Mouse (Mus musculus): ENCODE measurements at regions not wholly inside any gene's neighbourhood (a gene's known extent, or its start where the extent isn't known, plus 50 kb on each side); places are given as distances from the start of the nearest gene placed in this dataset.

DNA sequence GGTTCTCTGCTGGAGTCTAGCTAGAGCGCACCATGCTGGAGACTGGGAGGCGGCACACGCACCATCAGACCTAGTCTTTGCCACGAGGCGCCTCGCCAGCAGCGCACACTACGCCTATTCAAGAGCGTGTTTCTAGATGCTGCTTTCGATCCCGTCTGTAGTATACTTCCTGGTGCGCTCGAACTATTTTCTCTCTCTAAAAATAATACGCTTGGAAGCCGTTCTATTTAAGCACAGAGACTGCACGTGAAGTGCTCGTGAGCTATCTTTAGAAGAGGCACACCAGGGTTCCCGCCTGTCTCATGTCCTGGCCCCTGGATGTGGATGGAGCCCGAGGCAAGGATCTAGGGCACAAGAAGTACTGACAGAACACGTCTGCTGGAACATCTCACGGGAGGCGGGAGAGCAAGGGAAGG is 87.4 kb upstream of the Pcbd1 start:
- H3K4me3 ChIP-seq (replicated peaks; ENCODE audit: extremely low read depth, low read depth, low read length) = no peak overlapping the region
- TF ChIP-seq CTCF (IDR thresholded peaks at IDR 0.05; ENCODE audit: insufficient read depth, low read length) (no peak), POLR2A (IDR thresholded peaks at IDR 0.05; ENCODE audit: borderline replicate concordance, extremely low read depth, low read depth, low read length) (no peak)
- DNase-seq = no peak
- WGBS = 87% methylated on average over 22 of the region's 22 CpGs
- H3K4me1 ChIP-seq (ENCODE audit: control insufficient read depth, insufficient read depth, low read length) = no peaks in the 10 kb centered on the region

DNA sequence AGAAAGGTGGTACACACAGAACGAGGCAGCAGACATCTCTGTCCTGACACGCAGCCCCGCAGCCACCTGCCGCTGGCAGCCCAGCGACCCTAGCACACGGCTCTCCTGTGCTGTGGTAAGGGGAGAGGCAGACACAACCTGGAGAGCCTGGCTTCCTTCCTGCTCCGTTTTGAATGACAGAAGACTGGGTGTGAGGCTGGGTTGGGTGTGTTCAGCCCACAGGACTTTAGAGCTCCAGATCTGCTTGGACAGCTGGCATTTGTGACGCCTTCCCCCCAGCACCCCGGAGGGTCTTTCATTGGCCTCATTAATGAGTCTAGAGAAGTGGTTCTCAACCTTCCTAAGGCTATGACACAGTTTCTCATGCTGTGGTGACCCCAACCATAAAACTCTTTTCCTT is 91.7 kb upstream of the Pcbd1 start:
- Histone ChIP-seq H3K4me3 (replicated peaks; ENCODE audit: extremely low read depth, low read depth, low read length) (no peak overlapping the region), H3K4me1 (ENCODE audit: control insufficient read depth, insufficient read depth, low read length) (no peaks in the 10 kb centered on the region)
- TF ChIP-seq CTCF (IDR thresholded peaks at IDR 0.05; ENCODE audit: insufficient read depth, low read length) = no peak
- TF ChIP-seq POLR2A (IDR thresholded peaks at IDR 0.05; ENCODE audit: borderline replicate concordance, extremely low read depth, low read depth, low read length) = no peak
- WGBS = 60% methylated on average over 9 of the region's 9 CpGs
- DNase-seq = no peak

DNA sequence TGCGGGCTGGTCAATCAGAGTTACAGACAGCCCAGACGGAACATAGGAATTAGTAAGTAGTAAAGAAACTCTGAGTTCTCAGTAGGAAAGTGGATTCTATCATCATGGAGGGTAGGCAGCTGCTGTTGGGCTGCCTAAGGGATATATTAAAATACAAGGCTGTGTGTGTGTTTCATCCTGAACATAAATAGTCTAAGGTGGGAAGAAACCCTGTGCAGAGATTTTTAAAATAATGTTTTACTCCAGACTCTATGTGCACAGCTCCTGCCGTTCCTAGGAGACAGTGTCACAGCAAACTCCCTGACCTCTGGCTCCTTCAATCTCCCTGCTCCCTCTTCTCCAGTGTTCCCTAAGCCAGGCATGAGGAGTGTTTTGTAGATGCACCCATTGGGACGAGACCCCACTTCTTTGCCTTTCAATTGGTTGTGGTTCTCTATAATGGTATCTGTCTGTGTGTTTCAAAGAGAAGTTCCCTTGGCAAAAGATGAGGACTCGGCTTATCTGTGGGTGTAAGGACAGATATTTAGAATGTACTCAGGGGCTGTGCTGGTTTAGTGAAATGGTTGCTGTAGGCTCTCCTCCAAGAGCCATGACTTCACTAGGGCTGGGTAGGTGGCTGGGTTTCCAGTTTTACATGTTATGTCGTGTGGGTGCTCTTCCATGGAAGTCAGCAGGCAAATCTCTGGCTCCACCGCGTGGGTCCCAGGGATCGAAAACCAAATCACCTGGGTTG is 93.1 kb upstream of the Pcbd1 start:
- DNase-seq = no peak
- Histone ChIP-seq H3K4me3 (replicated peaks; ENCODE audit: extremely low read depth, low read depth, low read length) (no peak overlapping the region), H3K4me1 (ENCODE audit: control insufficient read depth, insufficient read depth, low read length) (no peaks in the 10 kb centered on the region)
- WGBS = 83% methylated on average over 9 of the region's 9 CpGs
- TF ChIP-seq CTCF (IDR thresholded peaks at IDR 0.05; ENCODE audit: insufficient read depth, low read length) = no peak
- TF ChIP-seq POLR2A (IDR thresholded peaks at IDR 0.05; ENCODE audit: borderline replicate concordance, extremely low read depth, low read depth, low read length) = no peak

DNA sequence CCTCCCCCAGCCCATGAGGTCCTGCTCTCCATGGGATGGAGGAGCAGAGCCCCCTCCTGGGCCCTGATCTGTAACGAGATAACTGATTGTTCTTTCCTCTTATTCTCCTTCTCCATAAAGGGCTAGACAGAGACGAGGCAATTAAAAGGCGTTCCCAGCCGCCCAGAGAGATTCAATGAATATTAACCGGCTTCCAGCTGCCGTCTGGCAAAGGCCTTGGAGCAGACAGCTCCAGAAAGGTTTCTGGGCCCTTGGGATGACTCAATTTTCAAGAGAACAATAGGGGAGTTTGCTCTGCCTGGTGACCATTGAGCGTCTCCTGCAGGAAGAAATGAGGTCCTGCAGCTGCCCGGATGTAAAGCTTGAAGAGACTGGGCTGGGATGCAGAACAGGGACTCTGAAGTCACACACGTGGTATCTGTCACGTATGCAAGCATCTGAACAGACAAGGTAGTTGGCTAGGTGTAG is 104.0 kb upstream of the Pcbd1 start:
- WGBS = 9% methylated on average over 10 of the region's 10 CpGs
- no peaks in the 10 kb centered on the region for H3K4me1 ChIP-seq (ENCODE audit: control insufficient read depth, insufficient read depth, low read length)
- peak; percentile 4 for DNase-seq

GRCm38 (mm10) chr10:60981770-60982169 is 107.4 kb upstream of the Pcbd1 start:
- H3K4me3 ChIP-seq (replicated peaks; ENCODE audit: extremely low read depth, low read depth, low read length) = no peak overlapping the region
- H3K4me1 ChIP-seq (ENCODE audit: control insufficient read depth, insufficient read depth, low read length) = no peaks in the 10 kb centered on the region
- TF ChIP-seq CTCF (IDR thresholded peaks at IDR 0.05; ENCODE audit: insufficient read depth, low read length) (no peak), POLR2A (IDR thresholded peaks at IDR 0.05; ENCODE audit: borderline replicate concordance, extremely low read depth, low read depth, low read length) (no peak)
- no peak for DNase-seq
- WGBS = 39% methylated on average over 6 of the region's 6 CpGs

More for the DNA sequence above, 104.0 kb upstream of the Pcbd1 start:
- no peak overlapping the region for H3K4me3 ChIP-seq (replicated peaks; ENCODE audit: extremely low read depth, low read depth, low read length)
- TF ChIP-seq CTCF (IDR thresholded peaks at IDR 0.05; ENCODE audit: insufficient read depth, low read length) (peak; percentile 68), POLR2A (IDR thresholded peaks at IDR 0.05; ENCODE audit: borderline replicate concordance, extremely low read depth, low read depth, low read length) (no peak)

DNA sequence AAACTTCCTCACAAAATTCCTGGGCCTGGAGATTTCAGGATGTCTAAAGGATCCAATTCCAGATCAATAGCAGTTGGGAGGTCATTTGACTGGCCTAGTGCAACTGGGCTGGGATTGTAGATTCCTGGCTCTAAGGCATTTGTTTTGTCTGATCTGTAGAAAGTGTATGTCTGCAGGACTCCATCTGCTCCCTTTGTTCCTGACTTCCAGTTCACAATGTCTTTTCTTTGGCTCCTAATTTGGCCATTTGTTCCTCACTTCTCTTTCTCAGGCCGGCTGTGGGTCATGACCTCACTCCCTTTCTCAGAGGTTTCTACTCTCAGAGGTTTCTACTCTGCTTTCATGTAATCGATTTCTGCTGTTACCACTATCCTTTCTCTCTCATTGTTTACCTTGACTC is 115.5 kb upstream of the Pcbd1 start:
- no peak for TF ChIP-seq CTCF (IDR thresholded peaks at IDR 0.05; ENCODE audit: insufficient read depth, low read length)
- no peak for TF ChIP-seq POLR2A (IDR thresholded peaks at IDR 0.05; ENCODE audit: borderline replicate concordance, extremely low read depth, low read depth, low read length)
- no peak overlapping the region for H3K4me3 ChIP-seq (replicated peaks; ENCODE audit: extremely low read depth, low read depth, low read length)
- DNase-seq = no peak
- no peaks in the 10 kb centered on the region for H3K4me1 ChIP-seq (ENCODE audit: control insufficient read depth, insufficient read depth, low read length)
- 57% methylated on average over 2 of the region's 2 CpGs for WGBS

GRCm38 (mm10) chr10:60964843-60965242 is 124.3 kb upstream of the Pcbd1 start:
- Histone ChIP-seq H3K4me3 (replicated peaks; ENCODE audit: extremely low read depth, low read depth, low read length) (no peak overlapping the region), H3K4me1 (ENCODE audit: control insufficient read depth, insufficient read depth, low read length) (no peaks in the 10 kb centered on the region)
- 78% methylated on average over 10 of the region's 10 CpGs for WGBS
- DNase-seq = no peak
- no peak for TF ChIP-seq CTCF (IDR thresholded peaks at IDR 0.05; ENCODE audit: insufficient read depth, low read length)
- TF ChIP-seq POLR2A (IDR thresholded peaks at IDR 0.05; ENCODE audit: borderline replicate concordance, extremely low read depth, low read depth, low read length) = no peak

- no peaks in the 10 kb centered on the region; the same call in 1 of the 2 replicates for H3K4me1 ChIP-seq (ENCODE audit: control insufficient read depth, insufficient read depth, low read length)
- no peak for DNase-seq
- 14% methylated on average over 17 of the region's 17 CpGs for WGBS
Observed at GRCm38 (mm10) chr10:60957820-60958233, 126.4 kb upstream of the Unc5b start.

GRCm38 (mm10) chr10:60955467-60955866 is 124.1 kb upstream of the Unc5b start:
- Histone ChIP-seq H3K4me3 (replicated peaks; ENCODE audit: extremely low read depth, low read depth, low read length) (no peak overlapping the region), H3K4me1 (ENCODE audit: control insufficient read depth, insufficient read depth, low read length) (no peaks in the 10 kb centered on the region; the same call in 1 of the 2 replicates)
- 61% methylated on average over 9 of the region's 9 CpGs for WGBS
- no peak for DNase-seq
- no peak for TF ChIP-seq CTCF (IDR thresholded peaks at IDR 0.05; ENCODE audit: insufficient read depth, low read length)
- TF ChIP-seq POLR2A (IDR thresholded peaks at IDR 0.05; ENCODE audit: borderline replicate concordance, extremely low read depth, low read depth, low read length) = no peak

More at GRCm38 (mm10) chr10:60957820-60958233, 126.4 kb upstream of the Unc5b start:
- no peak for TF ChIP-seq CTCF (IDR thresholded peaks at IDR 0.05; ENCODE audit: insufficient read depth, low read length)
- no peak for TF ChIP-seq POLR2A (IDR thresholded peaks at IDR 0.05; ENCODE audit: borderline replicate concordance, extremely low read depth, low read depth, low read length)
- peak overlapping the region; percentile 26 for H3K4me3 ChIP-seq (replicated peaks; ENCODE audit: extremely low read depth, low read depth, low read length)

DNA sequence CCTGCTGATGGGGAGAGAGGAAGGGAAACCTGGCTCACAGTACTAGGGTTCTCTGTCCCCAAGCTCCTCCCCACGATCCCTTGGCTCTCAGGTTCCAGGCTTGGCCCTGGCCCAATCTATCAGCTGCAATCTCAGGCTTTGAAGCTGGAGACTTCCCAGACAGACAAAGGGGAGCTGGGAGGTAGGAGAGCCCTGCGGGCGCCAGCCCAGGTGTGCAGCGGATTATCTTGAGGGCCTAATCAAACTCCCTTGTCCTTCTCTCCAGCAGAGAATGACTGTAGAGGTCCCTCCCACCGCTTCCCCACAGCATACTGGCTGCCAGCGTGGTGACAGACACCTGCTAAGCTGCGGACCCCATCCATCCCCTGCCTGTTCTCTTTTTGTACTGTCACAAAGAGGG is 121.1 kb upstream of the Unc5b start:
- Histone ChIP-seq H3K4me1 (ENCODE audit: control insufficient read depth, insufficient read depth, low read length) (no peaks in the 10 kb centered on the region; the same call in 1 of the 2 replicates), H3K4me3 (replicated peaks; ENCODE audit: extremely low read depth, low read depth, low read length) (no peak overlapping the region)
- 30% methylated on average over 7 of the region's 7 CpGs for WGBS
- TF ChIP-seq POLR2A (IDR thresholded peaks at IDR 0.05; ENCODE audit: borderline replicate concordance, extremely low read depth, low read depth, low read length) (no peak), CTCF (IDR thresholded peaks at IDR 0.05; ENCODE audit: insufficient read depth, low read length) (no peak)
- no peak for DNase-seq

All from lung, adult 2 months (tissue).